Mouse (Mus musculus): ENCODE results near the gene Vmn1r165. TPM values are rescaled to one million over a fixed set of nuclear protein-coding genes. Genes with fewer than 3 reads are reported as not detected.
"Not testable (repeated sequence)": the region's sequence is repeated elsewhere in the genome, so short reads cannot be mapped to it uniquely, and the experiment has no call there.

The Vmn1r165 gene
- polyA plus RNA-seq (2015; fragmentation: Nextera tagmentation; extraction: Ambion mirVana): not detected in 2 replicates

- H3K27me3 ChIP-seq (replicated peaks; ENCODE audit: insufficient read depth, low read length); H3K36me3 ChIP-seq (ENCODE audit: insufficient read depth, low read length); H3K9me3 ChIP-seq (ENCODE audit: low read length); H3K27ac ChIP-seq (ENCODE audit: low read length); ATAC-seq; H3K4me3 ChIP-seq (ENCODE audit: low read depth, low read length); H3K4me1 ChIP-seq (ENCODE audit: insufficient read depth, low read depth, low read length); H3K9ac ChIP-seq (replicated peaks; ENCODE audit: low read depth); DNase-seq (ENCODE audit: low spot score); H3K4me2 ChIP-seq (replicated peaks; ENCODE audit: low read depth, low read length): not testable (repeated sequence)
- no CpG with 5 or more reads among the region's 3 CpGs for WGBS
Measured at GRCm38 (mm10) chr7:23217032-23217431, at the start of gene Vmn1r165. Gene Vmn1r165 (plus strand): TSS chr7:23217332.

GRCm38 (mm10) chr7:23251582-23251981, 34.5 kb downstream of the Vmn1r165 start, which contains the start of gene Vmn1r166:
Gene Vmn1r166 (minus strand): TSS chr7:23251682.
- H3K9ac ChIP-seq (replicated peaks; ENCODE audit: low read depth); H3K27me3 ChIP-seq (replicated peaks; ENCODE audit: insufficient read depth, low read length); H3K27ac ChIP-seq (ENCODE audit: low read length); H3K4me2 ChIP-seq (replicated peaks; ENCODE audit: low read depth, low read length); H3K4me1 ChIP-seq (ENCODE audit: insufficient read depth, low read depth, low read length); H3K9me3 ChIP-seq (ENCODE audit: low read length); H3K36me3 ChIP-seq (ENCODE audit: insufficient read depth, low read length); ATAC-seq; DNase-seq (ENCODE audit: low spot score); H3K4me3 ChIP-seq (ENCODE audit: low read depth, low read length): not testable (repeated sequence)
- WGBS: no CpG with 5 or more reads among the region's 2 CpGs

Other genes with a start within 250 kb of the Vmn1r165 start
- gene Gm4214, start 232.7 kb upstream of the Vmn1r165 start, polyA plus RNA-seq (2015; fragmentation: Nextera tagmentation; extraction: Ambion mirVana): not detected in 2 replicates
- gene Gm4216, start 197.4 kb upstream of the Vmn1r165 start, polyA plus RNA-seq (2015; fragmentation: Nextera tagmentation; extraction: Ambion mirVana): not detected in 2 replicates
- not detected in 2 replicates for gene Vmn1r163, start 161.8 kb upstream of the Vmn1r165 start, polyA plus RNA-seq (2015; fragmentation: Nextera tagmentation; extraction: Ambion mirVana)
- not detected in 2 replicates for gene Gm8720, start 149.9 kb upstream of the Vmn1r165 start, polyA plus RNA-seq (2015; fragmentation: Nextera tagmentation; extraction: Ambion mirVana)
- not detected in 2 replicates for gene Gm10662, start 72.9 kb upstream of the Vmn1r165 start, polyA plus RNA-seq (2015; fragmentation: Nextera tagmentation; extraction: Ambion mirVana)
- gene Vmn1r166, start 34.4 kb downstream of the Vmn1r165 start, polyA plus RNA-seq (2015; fragmentation: Nextera tagmentation; extraction: Ambion mirVana): not detected in 2 replicates
- not detected in 2 replicates for gene Gm6902, start 61.6 kb downstream of the Vmn1r165 start, polyA plus RNA-seq (2015; fragmentation: Nextera tagmentation; extraction: Ambion mirVana)
- not detected in 2 replicates for gene Nlrp4e, start 83.9 kb downstream of the Vmn1r165 start, polyA plus RNA-seq (2015; fragmentation: Nextera tagmentation; extraction: Ambion mirVana)
- gene Nlrp5, start 168.6 kb downstream of the Vmn1r165 start, polyA plus RNA-seq (2015; fragmentation: Nextera tagmentation; extraction: Ambion mirVana): not detected in 2 replicates